15 mouse cellular contexts compared by ENCODE assay signal in genomic region chr11:96455111-96455510, GRCm38 (mm10). TPM values are rescaled to one million over a fixed set of nuclear protein-coding genes. Genes with fewer than 3 reads are reported as not detected.
DNase-seq lines count a peak whose midpoint lies in the region; ATAC-seq and TF ChIP-seq lines count a peak whose summit lies in the region.
"Had no signal": no experiment of that assay in that cellular context is flagged by ENCODE, and none has a peak within 500 bp of the region (broad histone marks: within the 10 kb centered on the region; RNA-seq: fewer than 3 reads in every experiment).

No protein-coding gene starts in this region.

- ATAC-seq in forebrain, embryonic 12.5 days (ENCODE audit: low FRiP score), result no peak
- ATAC-seq in forebrain, embryonic 14.5 days, result no peak
- no peak for ATAC-seq in intestine, postnatal 0 days
- ATAC-seq: forebrain, postnatal 0 days; intestine, embryonic 16.5 days had no signal

- no peaks in the 10 kb centered on the region for H3K9me3 ChIP-seq in forebrain, embryonic 12.5 days
- no peaks in the 10 kb centered on the region for H3K9me3 ChIP-seq in forebrain, embryonic 14.5 days (replicated peaks; ENCODE audit: control insufficient read depth, low read length)
- H3K9me3 ChIP-seq in intestine, postnatal 0 days (ENCODE audit: control insufficient read depth), result no peaks in the 10 kb centered on the region
- H3K9me3 ChIP-seq: limb, embryonic 12.5 days; stomach, embryonic 15.5 days had no signal

- H3K4me1 ChIP-seq in forebrain, embryonic 12.5 days, result peaks cover 28% of the 10 kb centered on the region
- H3K4me1 ChIP-seq in forebrain, embryonic 14.5 days (ENCODE audit: control insufficient read depth, insufficient read depth, low read length), result peaks cover 13% of the 10 kb centered on the region
- no peaks in the 10 kb centered on the region for H3K4me1 ChIP-seq in intestine, postnatal 0 days (replicated peaks; ENCODE audit: control insufficient read depth, insufficient read depth, low read length)
- H3K4me1 ChIP-seq: stomach, embryonic 15.5 days had no signal

- no peaks in the 10 kb centered on the region for H3K27me3 ChIP-seq in forebrain, embryonic 12.5 days
- H3K27me3 ChIP-seq in forebrain, embryonic 14.5 days (replicated peaks; ENCODE audit: control insufficient read depth, insufficient read depth, low read length), result no peaks in the 10 kb centered on the region
- no peaks in the 10 kb centered on the region for H3K27me3 ChIP-seq in intestine, postnatal 0 days (replicated peaks; ENCODE audit: control insufficient read depth, insufficient read depth, low read length)

- DNase-seq in forebrain, embryonic 14.5 days (ENCODE audit: low spot score), result no peak
- DNase-seq in 416B (ENCODE audit: low read depth), result peak; percentile 83
- peak; percentile 30 for DNase-seq in c-Kit-positive CD71-negative TER-119-negative erythroid progenitor cells, embryonic 14.5 days (ENCODE audit: low read depth)
- DNase-seq in naive thymus-derived CD4-positive, alpha-beta T cell, adult 2 months (ENCODE audit: low read depth), result peak; percentile 82
- DNase-seq in kidney, postnatal 25 days, result no peak
- DNase-seq in urinary bladder, postnatal 25 days (ENCODE audit: low spot score), result no peak
- DNase-seq: gastrocnemius, postnatal 25 days; kidney, postnatal 36 days had no signal

- H3K4me2 ChIP-seq in forebrain, embryonic 12.5 days, result no peak overlapping the region
- H3K4me2 ChIP-seq in forebrain, embryonic 14.5 days (ENCODE audit: low read length), result no peak overlapping the region
- no peak overlapping the region for H3K4me2 ChIP-seq in intestine, postnatal 0 days (replicated peaks; ENCODE audit: low read depth)
- H3K4me2 ChIP-seq: limb, embryonic 12.5 days; stomach, embryonic 15.5 days had no signal

- H3K9ac ChIP-seq in forebrain, embryonic 12.5 days, result no peak overlapping the region
- H3K9ac ChIP-seq in forebrain, embryonic 14.5 days (ENCODE audit: low read length), result no peak overlapping the region
- H3K9ac ChIP-seq in intestine, postnatal 0 days (ENCODE audit: low read depth, low read length), result no peak overlapping the region
- H3K9ac ChIP-seq: forebrain, postnatal 0 days; limb, embryonic 12.5 days; stomach, embryonic 15.5 days had no signal

- H3K4me3 ChIP-seq in forebrain, embryonic 12.5 days (replicated peaks), result no peak overlapping the region
- no peak overlapping the region for H3K4me3 ChIP-seq in forebrain, embryonic 14.5 days (ENCODE audit: low read depth, low read length)
- no peak overlapping the region for H3K4me3 ChIP-seq in intestine, postnatal 0 days (ENCODE audit: low read depth, low read length)
- H3K4me3 ChIP-seq: limb, embryonic 12.5 days; stomach, embryonic 15.5 days had no signal

- no peak for TF ChIP-seq CTCF in intestine, postnatal 0 days (IDR thresholded peaks at IDR 0.05; ENCODE audit: low read depth)

- H3K36me3 ChIP-seq in forebrain, embryonic 12.5 days (replicated peaks), result no peaks in the 10 kb centered on the region
- no peaks in the 10 kb centered on the region for H3K36me3 ChIP-seq in forebrain, embryonic 14.5 days (ENCODE audit: control insufficient read depth, insufficient read depth, low read length)
- H3K36me3 ChIP-seq in intestine, postnatal 0 days (ENCODE audit: control insufficient read depth, insufficient read depth), result no peaks in the 10 kb centered on the region
- H3K36me3 ChIP-seq: limb, embryonic 12.5 days; stomach, embryonic 15.5 days had no signal

- H3K27ac ChIP-seq in forebrain, embryonic 12.5 days, result 0 out of 2 replicates have a peak overlapping the region, but pooled peaks have one; percentile 83
- H3K27ac ChIP-seq in forebrain, embryonic 14.5 days (ENCODE audit: low read depth, low read length), result no peak overlapping the region
- H3K27ac ChIP-seq in intestine, postnatal 0 days (ENCODE audit: low read depth, low read length), result no peak overlapping the region
- H3K27ac ChIP-seq: limb, embryonic 12.5 days; macrophage; stomach, embryonic 15.5 days had no signal

- 88% methylated on average over 5 of the region's 5 CpGs for WGBS in forebrain, embryonic 12.5 days
- 89% methylated on average over 5 of the region's 5 CpGs for WGBS in forebrain, embryonic 14.5 days
- 72% methylated on average over 5 of the region's 5 CpGs for whole genome bisulfite sequencing in intestine, postnatal 0 days

RNA-seq across cellular contexts. Expression of gene Skap1, which starts 9.3 kb away (rescaled TPM):
- polyA plus RNA-seq in forebrain, embryonic 12.5 days (2016; fragmentation: Nextera tagmentation; extraction: Ambion mirVana), result 3.2 and 4.1 TPM in 2 replicates
- polyA plus RNA-seq in forebrain, embryonic 14.5 days (2014; fragmentation: Nextera tagmentation; extraction: Ambion mirVana), result 2.4 and 2.8 TPM in 2 replicates
- polyA plus RNA-seq in intestine, postnatal 0 days (2015; fragmentation: Nextera tagmentation; extraction: Ambion mirVana), result 0.46 and 0.52 TPM in 2 replicates

Comparison
In these comparisons a context has a peak if more than half of its experiments do, and no peak if none do; other contexts are left out.
1. DNase-seq: peak in 416B (single experiment), c-Kit-positive CD71-negative TER-119-negative erythroid progenitor cells, embryonic 14.5 days (single experiment) and naive thymus-derived CD4-positive, alpha-beta T cell, adult 2 months (single experiment); none in forebrain, embryonic 14.5 days (single experiment), kidney, postnatal 25 days (0 of 2) and urinary bladder, postnatal 25 days (single experiment).